Mouse (Mus musculus): ENCODE measurements around the gene Cd209g. TPM values are rescaled to one million over a fixed set of nuclear protein-coding genes. Genes with fewer than 3 reads are reported as not detected.

Gene Cd209g
- polyA plus RNA-seq, 1 experiment from 2014 or later = not detected

DNA sequence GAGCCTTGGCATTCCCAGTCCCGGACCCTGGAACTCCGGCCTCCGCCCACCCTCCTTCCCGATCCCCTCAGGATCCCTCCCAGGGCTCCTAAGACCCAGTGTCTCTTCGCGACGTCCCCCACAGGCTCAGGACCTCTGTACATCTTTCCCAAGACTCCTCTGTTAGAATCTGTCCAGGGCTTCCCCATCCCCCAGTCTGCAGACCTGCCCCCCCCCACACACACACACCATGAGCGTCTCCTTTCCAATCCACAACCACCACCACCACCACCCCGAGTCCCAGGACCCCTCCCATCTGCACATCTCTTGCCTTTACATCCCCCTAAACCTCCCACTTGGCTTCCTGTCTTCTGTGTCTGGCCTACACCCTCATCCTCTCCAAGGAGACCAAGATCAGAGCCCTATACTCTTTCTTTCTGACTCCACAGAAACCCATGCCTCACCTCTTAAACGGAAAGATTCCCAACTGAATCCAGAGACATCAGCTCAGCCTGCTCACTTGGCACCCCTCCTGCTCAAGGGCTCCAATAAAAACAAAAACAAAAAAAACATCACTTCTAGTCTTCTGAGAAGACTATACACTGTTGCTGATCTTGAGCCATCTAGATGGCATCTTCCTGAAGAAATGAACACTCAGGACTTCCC is 33.1 kb downstream of the Cd209g start:
- ATAC-seq (ENCODE audit: low FRiP score) = peak; percentile 4
- Histone ChIP-seq H3K4me1 (replicated peaks) (peaks cover 37% of the 10 kb centered on the region), H3K9ac (peak overlapping the region; percentile 96), H3K4me3 (peak overlapping the region; percentile 89), H3K27me3 (no peaks in the 10 kb centered on the region), H3K27ac (peak overlapping the region; percentile 68), H3K36me3 (peaks cover 18% of the 10 kb centered on the region; the same call in 1 of the 2 replicates), H3K9me3 (no peaks in the 10 kb centered on the region), H3K4me2 (peak overlapping the region; percentile 77)
- WGBS = 6% methylated on average over 9 of the region's 10 CpGs

DNA sequence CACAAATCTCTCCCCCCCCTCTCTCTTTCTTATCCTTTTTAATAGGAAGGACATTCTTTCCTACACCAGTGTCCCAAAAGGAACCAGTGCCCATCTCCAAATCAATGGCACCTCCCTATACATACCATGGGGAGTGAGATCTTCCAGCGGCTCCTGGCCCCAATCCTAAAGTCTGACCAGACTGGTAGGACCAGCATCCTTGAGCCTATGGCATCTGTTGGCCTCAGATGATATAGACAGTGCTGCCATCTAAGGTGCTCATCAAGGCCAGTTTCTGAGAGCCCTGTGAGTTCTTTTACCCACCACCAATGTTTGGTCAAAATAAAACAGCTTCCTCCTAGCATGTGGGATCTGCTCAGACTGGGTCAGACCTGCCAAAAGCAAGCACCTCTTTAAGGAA is 34.0 kb downstream of the Cd209g start:
- H3K9me3 ChIP-seq = no peaks in the 10 kb centered on the region
- ATAC-seq (ENCODE audit: low FRiP score) = no peak
- peaks cover 24% of the 10 kb centered on the region; the same call in 1 of the 2 replicates for H3K36me3 ChIP-seq
- peak overlapping the region; percentile 77 for H3K4me2 ChIP-seq
- H3K27me3 ChIP-seq = no peaks in the 10 kb centered on the region
- peaks cover 37% of the 10 kb centered on the region for H3K4me1 ChIP-seq (replicated peaks)
- 91% methylated on average over 1 of the region's 1 CpGs for WGBS
- no peak overlapping the region for H3K27ac ChIP-seq
- H3K4me3 ChIP-seq = peak overlapping the region; percentile 89
- peak overlapping the region; percentile 96; the same call in 1 of the 2 replicates for H3K9ac ChIP-seq

- Histone ChIP-seq H3K36me3 (peaks cover 49% of the 10 kb centered on the region), H3K4me1 (replicated peaks) (peaks cover 32% of the 10 kb centered on the region), H3K9me3 (no peaks in the 10 kb centered on the region), H3K9ac (no peak overlapping the region), H3K4me2 (no peak overlapping the region), H3K27me3 (no peaks in the 10 kb centered on the region), H3K4me3 (no peak overlapping the region), H3K27ac (no peak overlapping the region)
- 62% methylated on average over 3 of the region's 3 CpGs for WGBS
- ATAC-seq (ENCODE audit: low FRiP score) = no peak
Measured at GRCm38 (mm10) chr8:4172486-4172885, 38.6 kb downstream of the Cd209g start.

DNA sequence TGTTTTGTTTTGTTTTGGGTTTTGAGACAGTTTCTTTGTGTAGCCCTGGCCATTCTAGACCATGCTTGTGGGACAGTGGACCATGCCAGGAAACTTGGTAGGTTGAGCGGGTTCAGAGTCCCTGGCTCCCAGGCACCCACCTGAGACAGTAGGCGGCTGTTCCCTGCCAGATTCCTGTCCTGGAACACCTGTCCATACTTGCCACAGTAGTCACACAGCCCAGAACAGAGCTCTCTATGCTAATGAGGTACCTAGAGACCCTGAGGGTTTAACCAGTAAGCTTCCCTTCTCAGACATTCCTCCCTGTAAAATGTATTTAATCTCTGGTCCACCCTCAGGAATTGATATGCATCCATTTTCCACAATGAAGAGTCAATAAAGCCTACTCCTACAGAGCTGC is 40.1 kb downstream of the Cd209g start:
- ATAC-seq (ENCODE audit: low FRiP score) = no peak
- Histone ChIP-seq H3K27me3 (no peaks in the 10 kb centered on the region), H3K9ac (no peak overlapping the region), H3K9me3 (no peaks in the 10 kb centered on the region), H3K4me2 (no peak overlapping the region), H3K4me3 (no peak overlapping the region), H3K27ac (no peak overlapping the region), H3K36me3 (peaks cover 62% of the 10 kb centered on the region), H3K4me1 (replicated peaks) (peaks cover 16% of the 10 kb centered on the region)
- 83% methylated on average over 2 of the region's 2 CpGs for WGBS

- no peaks in the 10 kb centered on the region for H3K27me3 ChIP-seq
- H3K4me1 ChIP-seq (replicated peaks) = no peaks in the 10 kb centered on the region
- H3K4me3 ChIP-seq = no peak overlapping the region
- no peak for ATAC-seq (ENCODE audit: low FRiP score)
- H3K9ac ChIP-seq = no peak overlapping the region
- no peak overlapping the region for H3K4me2 ChIP-seq
- H3K27ac ChIP-seq = no peak overlapping the region
- no peaks in the 10 kb centered on the region for H3K9me3 ChIP-seq
- H3K36me3 ChIP-seq = peaks cover 70% of the 10 kb centered on the region
- WGBS = 85% methylated on average over 8 of the region's 8 CpGs
Measured at GRCm38 (mm10) chr8:4183409-4183808, 49.5 kb downstream of the Cd209g start.

GRCm38 (mm10) chr8:4186151-4186550 is 52.3 kb downstream of the Cd209g start:
- WGBS = 91% methylated on average over 2 of the region's 2 CpGs
- Histone ChIP-seq H3K4me3 (no peak overlapping the region), H3K4me2 (no peak overlapping the region)

More at GRCm38 (mm10) chr8:4186151-4186550, 52.3 kb downstream of the Cd209g start:
- Histone ChIP-seq H3K9me3 (no peaks in the 10 kb centered on the region), H3K9ac (no peak overlapping the region), H3K27me3 (no peaks in the 10 kb centered on the region), H3K36me3 (peaks cover 81% of the 10 kb centered on the region), H3K27ac (no peak overlapping the region), H3K4me1 (replicated peaks) (peaks cover 1% of the 10 kb centered on the region; the same call in 1 of the 2 replicates)
- no peak for ATAC-seq (ENCODE audit: low FRiP score)

Other genes with a start within 250 kb of the Cd209g start
- gene Cd209b, start 207.3 kb upstream of the Cd209g start, polyA plus RNA-seq (2015; fragmentation: Nextera tagmentation; extraction: Ambion mirVana) = not detected in 2 replicates
- 0.36 and 0.81 TPM in 2 replicates for gene Cd209c, start 179.4 kb upstream of the Cd209g start, polyA plus RNA-seq (2015; fragmentation: Nextera tagmentation; extraction: Ambion mirVana)
- gene Cd209f, start 28.3 kb upstream of the Cd209g start, polyA plus RNA-seq (2015; fragmentation: Nextera tagmentation; extraction: Ambion mirVana) = not detected in 2 replicates
- gene Evi5l, start 32.5 kb downstream of the Cd209g start, polyA plus RNA-seq (2015; fragmentation: Nextera tagmentation; extraction: Ambion mirVana) = 93.5 and 93.7 TPM in 2 replicates
- 40.2 and 47.7 TPM in 2 replicates for gene Prr36, start 83.4 kb downstream of the Cd209g start, polyA plus RNA-seq (2015; fragmentation: Nextera tagmentation; extraction: Ambion mirVana)
- gene Lrrc8e, start 92.7 kb downstream of the Cd209g start, polyA plus RNA-seq (2015; fragmentation: Nextera tagmentation; extraction: Ambion mirVana) = not detected in 2 replicates
- 28.5 and 30.8 TPM in 2 replicates for gene Map2k7, start 104.6 kb downstream of the Cd209g start, polyA plus RNA-seq (2015; fragmentation: Nextera tagmentation; extraction: Ambion mirVana)
- 1.00 and 1.7 TPM in 2 replicates for gene Gm49320, start 104.8 kb downstream of the Cd209g start, polyA plus RNA-seq (2015; fragmentation: Nextera tagmentation; extraction: Ambion mirVana)
- 5.0 and 5.2 TPM in 2 replicates for gene Tgfbr3l, start 114.1 kb downstream of the Cd209g start, polyA plus RNA-seq (2015; fragmentation: Nextera tagmentation; extraction: Ambion mirVana)
- 62.1 and 65.2 TPM in 2 replicates for gene Snapc2, start 119.0 kb downstream of the Cd209g start, polyA plus RNA-seq (2015; fragmentation: Nextera tagmentation; extraction: Ambion mirVana)
- 281 and 287 TPM in 2 replicates for gene Ctxn1, start 125.2 kb downstream of the Cd209g start, polyA plus RNA-seq (2015; fragmentation: Nextera tagmentation; extraction: Ambion mirVana)
- 41.5 and 42.6 TPM in 2 replicates for gene Timm44, start 141.8 kb downstream of the Cd209g start, polyA plus RNA-seq (2015; fragmentation: Nextera tagmentation; extraction: Ambion mirVana)
- 22.3 and 24.9 TPM in 2 replicates for gene Ccl25, start 191.1 kb downstream of the Cd209g start, polyA plus RNA-seq (2015; fragmentation: Nextera tagmentation; extraction: Ambion mirVana)
- 121 and 127 TPM in 2 replicates for gene Elavl1, start 191.3 kb downstream of the Cd209g start, polyA plus RNA-seq (2015; fragmentation: Nextera tagmentation; extraction: Ambion mirVana)